Mouse (Mus musculus) embryonic stem cell, embryonic (primary cell): ENCODE measurements at regions not wholly inside any gene's neighbourhood (a gene's known extent, or its start where the extent isn't known, plus 50 kb on each side); places are given as distances from the start of the nearest gene placed in this dataset.

Source experiments
- CTCF ChIA-PET, 4 experiments: fragments of 300-600 bp in 2 of 4; fragments of 350-600 bp in 2 of 4; sonication (Branson Sonifier 250); formaldehyde crosslinking; loops; one replicate each; lab custom pipeline; 2022; ENCODE audit warnings: inconsistent platforms in 2 of 4; lab: Charles Lee
- POLR2A ChIA-PET, 4 experiments: fragments of 300-600 bp in 2 of 4; fragments of 350-600 bp in 2 of 4; sonication (Branson Sonifier 250); formaldehyde crosslinking; loops; one replicate each; lab custom pipeline; 2022; ENCODE audit warnings: antibody characterized with exemption in 4 of 4, inconsistent platforms in 1 of 4; lab: Charles Lee

- POLR2A ChIA-PET: no interaction called here
- CTCF ChIA-PET: no interaction called here
Observed at GRCm38 (mm10) chr10:17129391-17130163, 593.4 kb upstream of the Cited2 start.

GRCm38 (mm10) chr10:17130661-17131060 lies 592.4 kb upstream of the Cited2 start:
- POLR2A ChIA-PET: no interaction called here
- CTCF ChIA-PET: no interaction called here

- CTCF ChIA-PET: no interaction called here
Observed at GRCm38 (mm10) chr10:17131763-17132162, 591.3 kb upstream of the Cited2 start.

GRCm38 (mm10) chr10:17175385-17175784 lies 547.6 kb upstream of the Cited2 start:
- ChIA-PET POLR2A (interaction anchor here in 1 of 4 experiments (1.6 kb wide), 1 partner anchor 548 kb away, joined by 3 read pairs; the partner anchor contains the start of gene Cited2), CTCF (no interaction called here)

More at GRCm38 (mm10) chr10:17131763-17132162, 591.3 kb upstream of the Cited2 start:
- POLR2A ChIA-PET: no interaction called here

- ChIA-PET CTCF (interaction anchor here in 1 of 4 experiments (0.6 kb wide), 1 partner anchor 549 kb away, joined by 7 read pairs; no protein-coding TSS in a partner anchor), POLR2A (interaction anchor here in 2 of 4 experiments (0.6 to 1.6 kb wide), 2 partner anchors 546 to 1149 kb away, joined by 3 to 6 read pairs; partner anchors contain the start of gene Cited2 (in 1 of the 2))
Observed at GRCm38 (mm10) chr10:17177054-17177453, 546.0 kb upstream of the Cited2 start.

GRCm38 (mm10) chr10:17177503-17178278 lies 545.3 kb upstream of the Cited2 start:
- CTCF ChIA-PET: interaction anchor here in 1 of 4 experiments (0.6 kb wide), 1 partner anchor 549 kb away, joined by 7 read pairs; no protein-coding TSS in a partner anchor
- POLR2A ChIA-PET: interaction anchor here in 1 of 4 experiments (0.6 kb wide), 1 partner anchor 1148 kb away, joined by 6 read pairs; no protein-coding TSS in a partner anchor

GRCm38 (mm10) chr10:17178627-17179026 lies 544.4 kb upstream of the Cited2 start:
- CTCF ChIA-PET: no interaction called here
- POLR2A ChIA-PET: interaction anchor here in 1 of 4 experiments (1.0 kb wide), 1 partner anchor 545 kb away, joined by 3 read pairs; the partner anchor contains the start of gene Cited2

- ChIA-PET POLR2A (no interaction called here), CTCF (no interaction called here)
Observed at GRCm38 (mm10) chr10:17184418-17184817, 538.6 kb upstream of the Cited2 start.

GRCm38 (mm10) chr10:17196205-17196604 lies 526.8 kb upstream of the Cited2 start:
- ChIA-PET CTCF (no interaction called here), POLR2A (no interaction called here)

GRCm38 (mm10) chr10:17196636-17197035 lies 526.4 kb upstream of the Cited2 start:
- ChIA-PET POLR2A (no interaction called here), CTCF (no interaction called here)

- CTCF ChIA-PET: interaction anchor here in 1 of 4 experiments (0.6 kb wide), 1 partner anchor 305 kb away, joined by 3 read pairs; no protein-coding TSS in a partner anchor
- POLR2A ChIA-PET: interaction anchor here in 1 of 4 experiments (0.6 kb wide), 1 partner anchor 12 kb away, joined by 3 read pairs; no protein-coding TSS in a partner anchor
Observed at GRCm38 (mm10) chr10:17200524-17201426, 522.2 kb upstream of the Cited2 start.

GRCm38 (mm10) chr10:17201427-17201745 lies 521.6 kb upstream of the Cited2 start:
- POLR2A ChIA-PET: no interaction called here

GRCm38 (mm10) chr10:17202556-17203415 lies 520.2 kb upstream of the Cited2 start:
- ChIA-PET CTCF (no interaction called here), POLR2A (no interaction called here)

More at GRCm38 (mm10) chr10:17201427-17201745, 521.6 kb upstream of the Cited2 start:
- CTCF ChIA-PET: interaction anchor here in 1 of 4 experiments (0.6 kb wide), 1 partner anchor 305 kb away, joined by 3 read pairs; no protein-coding TSS in a partner anchor

- ChIA-PET CTCF (interaction anchor here in 1 of 4 experiments (0.7 kb wide), 1 partner anchor 1140 kb away, joined by 4 read pairs; no protein-coding TSS in a partner anchor), POLR2A (no interaction called here)
Observed at GRCm38 (mm10) chr10:17203416-17204110, 519.5 kb upstream of the Cited2 start.

GRCm38 (mm10) chr10:17204153-17204552 lies 518.9 kb upstream of the Cited2 start:
- POLR2A ChIA-PET: no interaction called here
- CTCF ChIA-PET: interaction anchor here in 1 of 4 experiments (0.7 kb wide), 1 partner anchor 1139 kb away, joined by 4 read pairs; no protein-coding TSS in a partner anchor

- ChIA-PET CTCF (no interaction called here), POLR2A (interaction anchor here in 3 of 4 experiments (0.7 to 1.7 kb wide), 5 partner anchors 12 to 510 kb away, joined by 3 to 7 read pairs (median 3); partner anchors contain the start of gene Cited2 (in 2 of the 3))
Observed at GRCm38 (mm10) chr10:17212551-17213309, 510.3 kb upstream of the Cited2 start.
